Mouse (Mus musculus): ENCODE measurements around the gene Tnp2. TPM values are rescaled to one million over a fixed set of nuclear protein-coding genes. Genes with fewer than 3 reads are reported as not detected.
A peak's percentile ranks its signal among the peaks of the same experiment; 100 is the strongest.

Gene Tnp2
- polyA plus RNA-seq, 1 experiment from 2014 or later: not detected

GRCm38 (mm10) chr16:10764323-10764722 is 24.1 kb downstream of the Tnp2 start:
- Histone ChIP-seq H3K9me3 (replicated peaks; ENCODE audit: control insufficient read depth, low read length, poor library complexity, severe bottlenecking) (no peaks in the 10 kb centered on the region), H3K4me1 (ENCODE audit: control insufficient read depth, insufficient read depth, low read length) (no peaks in the 10 kb centered on the region), H3K4me3 (ENCODE audit: low read depth, low read length) (no peak overlapping the region), H3K36me3 (ENCODE audit: control insufficient read depth, insufficient read depth, low read length) (no peaks in the 10 kb centered on the region), H3K9ac (ENCODE audit: low read depth, low read length) (no peak overlapping the region), H3K27ac (ENCODE audit: low read length) (no peak overlapping the region), H3K27me3 (ENCODE audit: control insufficient read depth, insufficient read depth, low read depth, low read length) (no peaks in the 10 kb centered on the region), H3K4me2 (ENCODE audit: low read length) (no peak overlapping the region)
- WGBS: 65% methylated on average over 2 of the region's 2 CpGs
- no peak for ATAC-seq

GRCm38 (mm10) chr16:10763540-10764264 is 24.8 kb downstream of the Tnp2 start:
- no peaks in the 10 kb centered on the region for H3K9me3 ChIP-seq (replicated peaks; ENCODE audit: control insufficient read depth, low read length, poor library complexity, severe bottlenecking)
- ATAC-seq: no peak
- no peak overlapping the region for H3K9ac ChIP-seq (ENCODE audit: low read depth, low read length)
- H3K4me2 ChIP-seq (ENCODE audit: low read length): no peak overlapping the region
- no peaks in the 10 kb centered on the region for H3K36me3 ChIP-seq (ENCODE audit: control insufficient read depth, insufficient read depth, low read length)
- H3K27me3 ChIP-seq (ENCODE audit: control insufficient read depth, insufficient read depth, low read depth, low read length): no peaks in the 10 kb centered on the region
- no peak overlapping the region for H3K4me3 ChIP-seq (ENCODE audit: low read depth, low read length)
- H3K4me1 ChIP-seq (ENCODE audit: control insufficient read depth, insufficient read depth, low read length): no peaks in the 10 kb centered on the region
- WGBS: 76% methylated on average over 6 of the region's 6 CpGs
- H3K27ac ChIP-seq (ENCODE audit: low read length): no peak overlapping the region

- Histone ChIP-seq H3K4me2 (ENCODE audit: low read length) (no peak overlapping the region), H3K4me3 (ENCODE audit: low read depth, low read length) (no peak overlapping the region), H3K9ac (ENCODE audit: low read depth, low read length) (no peak overlapping the region), H3K27me3 (ENCODE audit: control insufficient read depth, insufficient read depth, low read depth, low read length) (no peaks in the 10 kb centered on the region), H3K4me1 (ENCODE audit: control insufficient read depth, insufficient read depth, low read length) (no peaks in the 10 kb centered on the region), H3K9me3 (replicated peaks; ENCODE audit: control insufficient read depth, low read length, poor library complexity, severe bottlenecking) (no peaks in the 10 kb centered on the region), H3K36me3 (ENCODE audit: control insufficient read depth, insufficient read depth, low read length) (no peaks in the 10 kb centered on the region), H3K27ac (ENCODE audit: low read length) (no peak overlapping the region)
- 77% methylated on average over 5 of the region's 5 CpGs for WGBS
- ATAC-seq: no peak
Observed at GRCm38 (mm10) chr16:10762569-10763180, 25.8 kb downstream of the Tnp2 start.

GRCm38 (mm10) chr16:10761182-10761581 is 27.3 kb downstream of the Tnp2 start:
- Histone ChIP-seq H3K9ac (ENCODE audit: low read depth, low read length) (no peak overlapping the region), H3K4me1 (ENCODE audit: control insufficient read depth, insufficient read depth, low read length) (no peaks in the 10 kb centered on the region), H3K4me2 (ENCODE audit: low read length) (no peak overlapping the region), H3K36me3 (ENCODE audit: control insufficient read depth, insufficient read depth, low read length) (no peaks in the 10 kb centered on the region), H3K27me3 (ENCODE audit: control insufficient read depth, insufficient read depth, low read depth, low read length) (no peaks in the 10 kb centered on the region), H3K27ac (ENCODE audit: low read length) (no peak overlapping the region), H3K9me3 (replicated peaks; ENCODE audit: control insufficient read depth, low read length, poor library complexity, severe bottlenecking) (no peaks in the 10 kb centered on the region), H3K4me3 (ENCODE audit: low read depth, low read length) (no peak overlapping the region)
- WGBS: 76% methylated on average over 8 of the region's 8 CpGs
- ATAC-seq: no peak

GRCm38 (mm10) chr16:10756168-10756567 is 32.3 kb downstream of the Tnp2 start:
- no peak overlapping the region for H3K9ac ChIP-seq (ENCODE audit: low read depth, low read length)

GRCm38 (mm10) chr16:10754521-10755296 is 33.8 kb downstream of the Tnp2 start:
- ATAC-seq: no peak
- 93% methylated on average over 3 of the region's 3 CpGs for WGBS
- Histone ChIP-seq H3K27ac (ENCODE audit: low read length) (no peak overlapping the region), H3K9ac (ENCODE audit: low read depth, low read length) (no peak overlapping the region), H3K27me3 (ENCODE audit: control insufficient read depth, insufficient read depth, low read depth, low read length) (no peaks in the 10 kb centered on the region), H3K4me2 (ENCODE audit: low read length) (no peak overlapping the region), H3K36me3 (ENCODE audit: control insufficient read depth, insufficient read depth, low read length) (no peaks in the 10 kb centered on the region), H3K9me3 (replicated peaks; ENCODE audit: control insufficient read depth, low read length, poor library complexity, severe bottlenecking) (no peaks in the 10 kb centered on the region), H3K4me1 (ENCODE audit: control insufficient read depth, insufficient read depth, low read length) (no peaks in the 10 kb centered on the region), H3K4me3 (ENCODE audit: low read depth, low read length) (no peak overlapping the region)

More at GRCm38 (mm10) chr16:10756168-10756567, 32.3 kb downstream of the Tnp2 start:
- H3K27me3 ChIP-seq (ENCODE audit: control insufficient read depth, insufficient read depth, low read depth, low read length): no peaks in the 10 kb centered on the region
- WGBS: 75% methylated on average over 6 of the region's 6 CpGs
- H3K4me1 ChIP-seq (ENCODE audit: control insufficient read depth, insufficient read depth, low read length): no peaks in the 10 kb centered on the region
- no peaks in the 10 kb centered on the region for H3K9me3 ChIP-seq (replicated peaks; ENCODE audit: control insufficient read depth, low read length, poor library complexity, severe bottlenecking)
- H3K4me2 ChIP-seq (ENCODE audit: low read length): no peak overlapping the region
- no peak overlapping the region for H3K27ac ChIP-seq (ENCODE audit: low read length)
- H3K36me3 ChIP-seq (ENCODE audit: control insufficient read depth, insufficient read depth, low read length): no peaks in the 10 kb centered on the region
- ATAC-seq: no peak
- H3K4me3 ChIP-seq (ENCODE audit: low read depth, low read length): no peak overlapping the region

GRCm38 (mm10) chr16:10749824-10750223 is 38.6 kb downstream of the Tnp2 start:
- Histone ChIP-seq H3K36me3 (ENCODE audit: control insufficient read depth, insufficient read depth, low read length) (no peaks in the 10 kb centered on the region), H3K9me3 (replicated peaks; ENCODE audit: control insufficient read depth, low read length, poor library complexity, severe bottlenecking) (no peaks in the 10 kb centered on the region), H3K9ac (ENCODE audit: low read depth, low read length) (no peak overlapping the region), H3K27ac (ENCODE audit: low read length) (no peak overlapping the region), H3K4me3 (ENCODE audit: low read depth, low read length) (no peak overlapping the region), H3K27me3 (ENCODE audit: control insufficient read depth, insufficient read depth, low read depth, low read length) (no peaks in the 10 kb centered on the region), H3K4me1 (ENCODE audit: control insufficient read depth, insufficient read depth, low read length) (no peaks in the 10 kb centered on the region), H3K4me2 (ENCODE audit: low read length) (no peak overlapping the region)
- 62% methylated on average over 7 of the region's 7 CpGs for WGBS
- ATAC-seq: no peak

- Histone ChIP-seq H3K36me3 (ENCODE audit: control insufficient read depth, insufficient read depth, low read length) (no peaks in the 10 kb centered on the region), H3K27me3 (ENCODE audit: control insufficient read depth, insufficient read depth, low read depth, low read length) (no peaks in the 10 kb centered on the region), H3K27ac (ENCODE audit: low read length) (no peak overlapping the region), H3K4me2 (ENCODE audit: low read length) (no peak overlapping the region), H3K9ac (ENCODE audit: low read depth, low read length) (no peak overlapping the region), H3K9me3 (replicated peaks; ENCODE audit: control insufficient read depth, low read length, poor library complexity, severe bottlenecking) (no peaks in the 10 kb centered on the region), H3K4me1 (ENCODE audit: control insufficient read depth, insufficient read depth, low read length) (no peaks in the 10 kb centered on the region), H3K4me3 (ENCODE audit: low read depth, low read length) (no peak overlapping the region)
- ATAC-seq: 0 out of 2 replicates have a peak, but pooled peaks have one; percentile 17
- WGBS: 77% methylated on average over 7 of the region's 7 CpGs
Observed at GRCm38 (mm10) chr16:10749226-10749625, 39.2 kb downstream of the Tnp2 start.

GRCm38 (mm10) chr16:10741082-10741481 is 47.4 kb downstream of the Tnp2 start:
- Histone ChIP-seq H3K4me3 (ENCODE audit: low read depth, low read length) (no peak overlapping the region), H3K4me1 (ENCODE audit: control insufficient read depth, insufficient read depth, low read length) (no peaks in the 10 kb centered on the region), H3K4me2 (ENCODE audit: low read length) (no peak overlapping the region), H3K27me3 (ENCODE audit: control insufficient read depth, insufficient read depth, low read depth, low read length) (no peaks in the 10 kb centered on the region), H3K9me3 (replicated peaks; ENCODE audit: control insufficient read depth, low read length, poor library complexity, severe bottlenecking) (no peaks in the 10 kb centered on the region), H3K9ac (ENCODE audit: low read depth, low read length) (no peak overlapping the region), H3K36me3 (ENCODE audit: control insufficient read depth, insufficient read depth, low read length) (no peaks in the 10 kb centered on the region), H3K27ac (ENCODE audit: low read length) (no peak overlapping the region)
- 92% methylated on average over 2 of the region's 2 CpGs for WGBS
- ATAC-seq: no peak

Measured in midbrain, embryonic 16.5 days (tissue).